Mouse (Mus musculus) gastrocnemius, adult 2 months (tissue): ENCODE results near the gene Lztr1. TPM values are rescaled to one million over a fixed set of nuclear protein-coding genes. Genes with fewer than 3 reads are reported as not detected.
"Not testable (repeated sequence)": the region's sequence is repeated elsewhere in the genome, so short reads cannot be mapped to it uniquely, and the experiment has no call there.

Source experiments
- DNase-seq: peaks from one replicate; pipeline ENCODE4 v3.0.0; 2022
- H3K27ac ChIP-seq: fragments of 200-600 bp; 2 replicates; pipeline ENCODE4 v1.8.1; 2022; ENCODE audit warnings: mild to moderate bottlenecking
- H3K4me3 ChIP-seq: fragments of 200-600 bp; 2 replicates; pipeline ENCODE4 v1.8.1; 2022; ENCODE audit warnings: mild to moderate bottlenecking, moderate library complexity
- CTCF ChIP-seq: fragments of 200-600 bp; IDR thresholded peaks from 2 replicates; pipeline ENCODE4 v1.8.1; 2022; ENCODE audit warnings: antibody characterized with exemption, mild to moderate bottlenecking, moderate library complexity
- intact Hi-C: fragments of 180-260 bp; cut with DNase I; formaldehyde crosslinking; loops from one replicate; pipeline ENCODE4 v1.15.1; 2025
- total RNA-seq, 2 experiments: library from RNA; stranded (reverse); gene quantifications; 2 replicates each; pipeline ENCODE4 v1.2.3; 2021

The Lztr1 gene
- total RNA-seq, 2 experiments from 2014 or later, result 25.2 to 25.9 TPM

DNA sequence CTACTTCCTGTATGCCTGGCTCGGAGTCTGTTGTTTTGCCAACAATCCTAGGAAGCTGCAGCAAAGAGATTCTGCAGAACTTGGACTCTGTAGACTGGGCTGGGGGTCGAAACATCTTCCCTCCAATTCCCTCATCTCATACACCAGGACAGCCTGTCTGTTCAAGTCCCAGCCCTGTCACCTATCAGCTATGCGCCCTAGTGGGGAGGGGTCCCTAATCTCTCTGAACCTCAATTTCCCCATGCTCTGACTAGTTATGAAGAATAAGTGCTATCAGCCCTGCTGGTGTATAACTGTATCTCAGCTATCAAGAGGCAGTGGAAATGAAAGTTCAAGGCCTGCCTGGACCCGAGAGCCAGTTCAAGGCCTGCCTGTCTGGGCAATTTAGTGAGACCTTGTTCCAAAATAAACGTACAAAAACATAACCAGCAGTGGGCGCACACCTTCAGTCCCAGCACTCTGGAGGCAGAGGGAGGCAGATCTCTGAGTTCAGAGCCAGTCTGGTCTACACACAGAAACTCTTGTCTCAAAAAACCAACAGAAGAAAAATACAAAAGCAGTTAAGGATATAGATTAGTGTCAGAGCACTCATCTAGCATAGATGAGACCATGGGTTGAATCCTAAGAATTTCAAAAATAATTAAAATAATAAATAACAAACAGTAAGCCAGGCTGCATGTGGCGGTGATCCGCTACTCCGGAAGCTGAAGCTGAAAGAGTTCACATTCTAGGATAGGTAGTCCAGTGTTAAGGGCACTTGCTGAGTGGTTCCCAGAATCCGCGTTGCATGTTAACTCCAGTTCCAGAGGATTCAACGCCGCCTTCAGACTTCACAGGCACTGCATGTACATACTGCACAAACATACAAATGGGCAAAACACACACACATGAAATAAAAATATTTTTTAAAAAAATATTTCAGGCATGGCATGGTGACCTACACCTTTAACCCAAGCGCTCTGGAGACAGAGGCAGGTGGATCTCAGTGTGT is 19.7 kb upstream of the Lztr1 start:
- intact Hi-C loops, result no loop called here
- H3K27ac ChIP-seq, result no peak overlapping the region
- TF ChIP-seq CTCF, result peak; percentile 7; the same call in 1 of the 2 replicates
- DNase-seq, result no peak
- peak overlapping the region; percentile 73 for H3K4me3 ChIP-seq

DNA sequence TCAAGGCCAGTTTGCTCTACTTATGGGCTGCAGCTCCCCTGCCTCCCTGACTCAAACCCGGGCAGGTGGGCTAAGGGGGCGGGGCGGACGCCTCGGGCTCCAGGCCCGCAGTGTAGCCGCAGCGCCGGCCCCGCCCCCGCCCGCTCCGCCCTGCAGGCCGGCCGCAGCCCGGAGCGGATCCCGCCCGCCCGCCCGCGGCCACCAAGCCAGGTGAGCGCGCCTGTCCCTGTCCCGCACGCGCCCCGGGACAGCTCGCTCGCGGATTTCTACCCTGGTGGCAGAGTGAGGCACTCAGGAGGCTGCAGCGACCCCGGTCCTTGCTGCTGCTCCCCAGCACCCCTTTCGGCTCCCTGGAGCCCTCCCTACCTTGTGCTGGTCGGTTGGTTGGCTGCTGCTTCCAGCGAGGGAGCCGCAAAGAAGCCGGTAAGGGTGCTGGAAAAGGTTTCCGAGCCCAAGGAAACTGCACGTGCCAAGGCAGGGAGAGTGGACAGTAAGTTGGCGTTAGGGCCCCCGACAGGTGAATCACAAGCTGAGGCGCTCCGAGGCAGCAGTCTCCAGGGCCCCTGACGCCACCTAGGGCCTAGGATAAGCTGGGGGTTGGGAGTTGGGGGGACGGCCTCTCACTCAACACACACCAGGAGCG is 18.9 kb upstream of the Lztr1 start, which contains the start of gene Aifm3:
TSS of gene Aifm3 (plus strand) at position 143 of the 643 bp plus-strand sequence.
- Histone ChIP-seq H3K27ac (peak within 1 kb of the TSS; percentile 28; the same call in 1 of the 2 replicates), H3K4me3 (peak within 1 kb of the TSS; percentile 73)
- intact Hi-C loops, result no loop called here
- TF ChIP-seq CTCF, result no peak
- DNase-seq, result peak; percentile 51

DNA sequence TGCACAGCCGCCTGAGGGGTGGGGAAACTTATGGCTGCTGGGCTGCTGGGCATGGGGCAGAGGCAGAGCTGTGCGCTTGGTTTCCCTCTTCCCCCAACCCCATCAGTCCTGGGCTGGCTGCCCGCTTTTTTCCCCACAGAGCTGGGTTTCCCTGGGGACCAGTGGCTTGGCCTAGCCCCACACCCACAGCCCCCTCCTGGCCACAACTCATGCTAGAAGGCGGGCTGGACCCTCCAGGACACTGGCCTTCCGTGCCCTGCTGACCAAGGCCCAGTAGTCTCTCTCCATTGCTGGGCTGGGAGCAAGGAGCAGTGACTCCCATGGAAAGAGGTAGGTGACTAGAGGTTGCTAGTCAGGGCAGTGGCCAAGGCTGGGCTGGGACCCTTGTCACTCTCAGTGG is 17.3 kb upstream of the Lztr1 start:
- H3K27ac ChIP-seq, result no peak overlapping the region
- intact Hi-C loops, result no loop called here
- H3K4me3 ChIP-seq, result no peak overlapping the region
- no peak for DNase-seq
- no peak for TF ChIP-seq CTCF

DNA sequence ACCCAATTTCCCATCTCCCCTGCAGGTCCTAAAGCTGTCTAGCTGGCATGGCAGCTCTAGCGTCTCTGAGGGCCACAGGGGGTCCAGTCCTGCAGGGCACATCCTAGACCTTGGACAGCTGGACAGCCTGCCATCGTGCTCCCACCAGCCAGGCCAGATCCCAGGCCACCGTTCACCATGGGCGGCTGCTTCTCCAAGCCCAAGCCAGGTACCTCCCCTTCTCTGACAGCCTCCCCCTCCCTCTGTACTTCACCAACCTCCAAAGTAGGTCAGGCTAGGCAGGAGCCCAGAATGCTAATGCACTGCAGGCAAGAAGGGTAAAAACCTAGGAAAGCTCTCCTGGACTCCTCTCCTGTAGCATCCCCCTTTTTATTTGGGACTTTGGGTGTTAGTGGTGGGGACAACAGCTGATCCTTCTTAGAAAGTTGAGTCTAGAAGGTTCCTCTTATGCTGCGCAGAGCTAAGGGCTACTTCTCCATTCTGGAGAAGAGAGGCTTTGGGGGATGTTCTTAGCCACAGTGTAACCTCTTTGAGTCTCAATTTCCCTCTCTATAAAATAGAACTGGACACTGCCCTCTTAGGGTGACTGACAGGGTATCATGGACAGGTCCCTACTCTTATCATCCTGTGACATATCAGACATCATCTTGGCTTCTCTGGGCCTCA is 16.5 kb upstream of the Lztr1 start:
- no peak overlapping the region for H3K27ac ChIP-seq
- DNase-seq, result no peak
- intact Hi-C loops, result no loop called here
- H3K4me3 ChIP-seq, result no peak overlapping the region
- TF ChIP-seq CTCF, result no peak

DNA sequence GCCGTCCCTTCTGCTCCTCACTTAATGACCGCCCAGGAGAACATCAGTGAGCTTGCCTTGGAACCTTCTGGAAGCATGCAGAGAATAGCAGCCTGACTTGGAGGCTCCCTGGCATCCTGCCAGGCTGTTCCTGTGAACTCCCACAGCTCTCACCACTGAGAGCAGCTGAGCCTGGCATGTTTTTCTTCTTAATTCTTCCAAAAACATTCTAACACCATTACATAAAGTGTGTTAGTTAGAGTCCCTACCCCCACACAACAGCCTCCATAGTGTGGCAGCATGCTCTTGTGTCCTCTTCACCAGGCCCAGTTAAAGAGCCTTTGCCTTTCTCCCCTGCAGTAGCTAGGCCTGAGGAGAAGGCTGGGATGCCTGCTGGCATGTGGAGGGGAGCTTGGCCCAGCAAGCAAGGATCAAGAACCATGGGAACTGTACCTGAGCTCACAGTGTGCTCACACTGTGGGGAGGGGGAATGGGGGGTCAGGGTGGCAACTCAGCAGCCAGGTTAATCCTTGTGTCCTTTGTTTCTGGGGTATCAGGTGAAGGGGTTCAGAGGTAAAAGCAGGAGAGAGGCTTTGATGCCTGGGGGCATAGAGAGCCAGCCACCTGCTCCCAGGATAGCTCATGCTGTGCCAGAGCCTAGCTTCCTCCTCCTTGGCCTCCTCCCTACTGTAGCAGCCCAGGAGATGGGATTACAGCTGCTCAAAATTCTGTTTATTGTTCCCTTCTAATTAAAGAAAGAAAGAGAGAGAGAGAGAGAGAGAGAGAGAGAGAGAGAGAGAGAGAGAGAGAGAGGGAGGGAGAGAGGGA is 11.8 kb upstream of the Lztr1 start:
- peak; percentile 49 for DNase-seq

DNA sequence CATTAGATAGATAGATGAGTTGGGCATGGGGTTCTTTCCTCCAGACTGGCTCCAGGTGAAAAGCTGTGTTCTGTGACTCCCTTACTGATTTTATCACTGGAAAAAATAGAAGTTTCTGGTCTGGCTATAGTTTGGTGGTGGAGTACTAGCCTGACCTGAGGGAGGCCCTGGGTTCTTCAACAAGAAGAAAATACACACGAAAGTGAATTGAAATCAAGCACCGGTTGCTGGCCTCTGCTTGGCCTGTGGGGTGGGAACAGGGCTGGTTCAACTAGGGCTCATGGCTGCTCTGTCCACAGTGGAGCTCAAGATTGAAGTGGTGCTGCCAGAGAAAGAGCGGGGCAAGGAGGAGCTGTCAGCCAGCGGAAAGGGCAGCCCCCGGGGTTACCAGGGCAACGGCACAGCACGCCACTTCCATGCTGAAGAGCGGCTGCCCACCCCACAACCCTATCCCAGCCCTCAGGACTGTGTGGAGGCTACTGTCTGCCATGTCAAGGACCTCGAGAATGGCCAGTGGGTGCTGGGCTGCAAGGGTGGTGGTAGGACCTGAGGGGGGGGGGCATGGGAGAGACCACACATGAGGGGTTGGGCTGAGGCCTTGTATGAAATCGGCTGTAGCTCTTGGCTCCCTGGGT is 9.1 kb upstream of the Lztr1 start:
- intact Hi-C loops, result no loop called here
- Histone ChIP-seq H3K4me3 (no peak overlapping the region), H3K27ac (no peak overlapping the region)
- DNase-seq, result no peak
- no peak for TF ChIP-seq CTCF

More for the DNA sequence above, 11.8 kb upstream of the Lztr1 start:
- intact Hi-C loops, result no loop called here
- H3K27ac ChIP-seq, result no peak overlapping the region
- H3K4me3 ChIP-seq, result no peak overlapping the region
- TF ChIP-seq CTCF, result no peak

DNA sequence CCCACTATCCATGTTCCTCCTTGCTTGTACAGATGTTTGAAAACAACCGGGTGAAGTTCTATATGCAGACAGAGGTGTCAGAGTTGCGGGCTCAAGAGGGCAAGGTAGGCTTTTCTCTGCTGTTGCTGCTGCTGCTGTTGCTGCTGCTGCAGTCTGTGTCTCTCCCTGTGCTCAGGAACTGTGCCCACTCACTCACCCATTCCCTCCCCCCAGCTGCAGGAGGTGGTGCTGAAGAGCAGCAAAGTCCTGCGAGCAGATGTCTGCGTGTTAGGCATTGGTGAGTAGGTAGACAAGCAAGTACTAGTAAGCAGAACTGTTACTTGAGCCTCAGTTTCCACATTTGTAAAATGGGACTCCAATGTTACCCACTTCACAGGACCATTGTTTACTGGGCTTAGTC is 5.8 kb upstream of the Lztr1 start:
- intact Hi-C loops, result no loop called here
- no peak for TF ChIP-seq CTCF
- Histone ChIP-seq H3K27ac (no peak overlapping the region), H3K4me3 (no peak overlapping the region)
- DNase-seq, result no peak

DNA sequence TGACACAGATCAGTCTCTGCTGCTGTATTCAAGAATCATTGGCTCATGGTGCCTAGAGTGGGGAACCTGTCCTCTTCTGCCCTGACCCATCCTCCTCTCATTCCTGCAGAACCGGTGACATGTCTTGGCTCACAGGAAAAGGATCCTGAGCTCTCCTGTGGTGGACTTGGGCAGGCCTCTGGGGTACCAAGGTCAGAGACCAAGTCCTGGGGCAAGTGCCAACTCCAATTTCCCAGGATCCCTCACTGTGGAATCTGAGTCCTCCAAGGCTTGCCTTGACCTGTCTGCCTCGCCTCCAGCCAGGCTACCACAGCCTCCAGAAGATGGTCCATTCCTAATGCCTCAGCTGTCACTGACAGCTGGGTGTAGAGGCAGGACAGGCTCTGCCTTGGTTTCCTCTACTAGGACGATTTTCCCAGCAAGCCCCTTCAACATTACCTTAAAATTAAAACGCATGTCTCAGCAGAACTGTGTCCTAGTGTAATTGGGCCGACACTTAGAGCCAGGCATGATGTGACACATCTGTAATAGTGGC is 1.4 kb upstream of the Lztr1 start:
- TF ChIP-seq CTCF, result no peak
- no peak overlapping the region for H3K27ac ChIP-seq
- intact Hi-C loops, result no loop called here
- no peak for DNase-seq
- H3K4me3 ChIP-seq, result no peak overlapping the region

DNA sequence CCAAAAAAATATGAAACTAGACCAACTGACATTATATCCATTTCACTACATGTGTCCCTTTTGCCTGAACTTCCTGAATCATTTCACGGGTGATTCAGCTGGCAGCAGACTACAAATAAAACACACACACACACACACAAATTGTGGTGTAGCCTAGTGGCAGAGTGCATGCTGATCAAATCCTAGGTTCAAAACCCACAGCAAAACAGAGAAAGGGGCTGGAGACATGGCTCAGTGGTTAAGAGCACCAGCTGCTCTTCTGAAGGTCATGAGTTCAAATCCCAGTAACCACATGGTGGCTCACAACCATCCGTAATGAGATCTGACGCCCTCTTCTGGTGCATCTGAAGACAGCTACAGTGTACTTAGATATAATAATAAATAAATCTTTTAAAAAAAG is 457 bp upstream of the Lztr1 start:
- intact Hi-C loops, result loop anchor here (2.0 kb wide), 1 partner anchor 23 kb away; the partner anchor contains the start of gene Thap7

DNA sequence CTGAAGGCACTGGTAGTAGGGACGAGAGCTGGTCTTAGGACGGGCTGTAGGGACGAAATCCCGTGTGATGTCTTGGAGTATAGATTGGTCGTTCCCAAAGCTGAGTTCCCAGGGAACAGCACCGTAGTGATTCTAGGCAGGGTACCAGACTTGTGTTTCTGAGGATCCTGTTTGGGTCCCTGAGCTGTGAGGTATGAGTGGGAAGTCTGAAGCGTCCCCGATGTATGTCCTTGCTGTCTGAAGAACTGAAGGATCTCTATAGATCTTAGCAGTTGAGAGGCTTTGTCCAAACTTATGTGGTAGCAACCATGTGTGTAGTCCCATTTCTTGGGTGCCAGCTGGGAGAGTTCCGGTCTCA is 731 bp downstream of the Lztr1 start:
- intact Hi-C loops, result loop anchor here (2.0 kb wide), 1 partner anchor 22 kb away; the partner anchor contains the start of gene Thap7
- TF ChIP-seq CTCF, result no peak
- peak overlapping the region; percentile 90 for H3K4me3 ChIP-seq
- peak overlapping the region; percentile 95 for H3K27ac ChIP-seq
- no peak for DNase-seq

More for the DNA sequence above, 457 bp upstream of the Lztr1 start:
- DNase-seq, result not testable (repeated sequence)
- Histone ChIP-seq H3K27ac (peak overlapping the region; percentile 95), H3K4me3 (peak overlapping the region; percentile 90)

DNA sequence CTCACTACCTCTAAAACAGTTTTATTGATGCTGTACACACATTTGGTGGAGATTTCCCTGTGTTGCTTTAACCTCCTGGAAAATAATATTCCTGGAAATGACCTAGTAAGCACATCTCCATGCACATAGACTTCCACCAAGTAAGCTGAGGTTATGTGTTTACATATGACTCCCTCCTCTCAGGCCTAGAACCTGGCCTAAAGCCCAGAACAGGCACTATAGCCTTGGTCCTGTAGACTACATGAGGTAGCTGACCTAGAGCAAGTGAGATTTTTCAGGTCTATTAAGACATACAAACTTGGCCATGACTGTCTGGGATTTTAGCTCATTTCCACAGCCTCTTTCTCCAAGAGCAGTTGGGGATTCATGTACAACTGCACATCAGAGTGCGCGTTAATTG is 1.7 kb downstream of the Lztr1 start:
- Histone ChIP-seq H3K4me3 (0 out of 2 replicates have a peak overlapping the region, but pooled peaks have one; percentile 90), H3K27ac (no peak overlapping the region)
- intact Hi-C loops, result no loop called here
- no peak for DNase-seq
- TF ChIP-seq CTCF, result no peak
